Mouse (Mus musculus) fat pad, adult 2 months (tissue): ENCODE results near the gene Aida.
"Not testable (repeated sequence)": the region's sequence is repeated elsewhere in the genome, so short reads cannot be mapped to it uniquely, and the experiment has no call there.

ENCODE experiments used
- DNase-seq: peaks from one replicate; pipeline ENCODE4 v3.0.0-alpha.2; 2011; ENCODE audit warnings: low read depth, low spot score; ENCODE audit errors: extremely low read depth

Aida gene

GRCm38 (mm10) chr1:183315783-183316182 is 19.4 kb downstream of the Aida start:
- DNase-seq, result no peak

GRCm38 (mm10) chr1:183320708-183321107 is 24.3 kb downstream of the Aida start:
- no peak for DNase-seq

GRCm38 (mm10) chr1:183322496-183322895 is 26.1 kb downstream of the Aida start:
- DNase-seq, result not testable (repeated sequence)

GRCm38 (mm10) chr1:183323923-183324322 is 27.5 kb downstream of the Aida start:
- no peak for DNase-seq

GRCm38 (mm10) chr1:183324433-183324832 is 28.0 kb downstream of the Aida start:
- DNase-seq, result no peak

- no peak for DNase-seq
Measured at GRCm38 (mm10) chr1:183327171-183327570, 30.8 kb downstream of the Aida start.

- not testable (repeated sequence) for DNase-seq
Measured at GRCm38 (mm10) chr1:183342902-183343301, 46.5 kb downstream of the Aida start.

GRCm38 (mm10) chr1:183344886-183345816 is 48.8 kb downstream of the Aida start:
- DNase-seq, result peak; percentile 19

- no peak for DNase-seq
Measured at GRCm38 (mm10) chr1:183345817-183346195, 49.4 kb downstream of the Aida start.

- no peak for DNase-seq
Measured at GRCm38 (mm10) chr1:183349840-183350239, 53.5 kb downstream of the Aida start.

- no peak for DNase-seq
Measured at GRCm38 (mm10) chr1:183358901-183359300, 62.5 kb downstream of the Aida start.

GRCm38 (mm10) chr1:183362301-183362700 is 65.9 kb downstream of the Aida start:
- DNase-seq, result no peak

GRCm38 (mm10) chr1:183362729-183363576 is 66.6 kb downstream of the Aida start:
- no peak for DNase-seq

GRCm38 (mm10) chr1:183363577-183363867 is 67.1 kb downstream of the Aida start:
- DNase-seq, result no peak

- DNase-seq, result no peak
Measured at GRCm38 (mm10) chr1:183366361-183366760, 70.0 kb downstream of the Aida start.

- no peak for DNase-seq
Measured at GRCm38 (mm10) chr1:183368601-183369400, 72.4 kb downstream of the Aida start.

GRCm38 (mm10) chr1:183369427-183370014 is 73.1 kb downstream of the Aida start, which contains the start of gene Mia3:
Gene Mia3, minus strand, starts transcription at chr1:183369553.
- DNase-seq, result no peak

GRCm38 (mm10) chr1:183374728-183375127 is 78.3 kb downstream of the Aida start:
- no peak for DNase-seq
